In genomic region chr3:103612636-103613355, GRCm38 (mm10) we compare ENCODE assay signal across 18 mouse cellular contexts. TPM values are rescaled to one million over a fixed set of nuclear protein-coding genes. Genes with fewer than 3 reads are reported as not detected.
DNase-seq lines count a peak whose midpoint lies in the region; TF ChIP-seq lines count a peak whose summit lies in the region.
"Had no signal": no experiment of that assay in that cellular context is flagged by ENCODE, and none has a peak within 500 bp of the region (broad histone marks: within the 10 kb centered on the region; RNA-seq: fewer than 3 reads in every experiment).

No protein-coding gene starts in this region.

- H3K4me2 ChIP-seq in CH12.LX (ENCODE audit: insufficient read depth, low read depth, poor library complexity, severe bottlenecking): no peak overlapping the region
- H3K4me2 ChIP-seq: embryonic facial prominence, embryonic 12.5 days had no signal

- H3K79me2 ChIP-seq in CH12.LX (replicated peaks; ENCODE audit: control insufficient read depth, extremely low read depth, insufficient read depth, poor library complexity, severe bottlenecking): no peaks in the 10 kb centered on the region

- dilution Hi-C loops in CH12.LX (cut with MboI; ENCODE audit: extremely low pct_ligation_motif_present, extremely low pct_unique_long_range_greater_than_20kb, low sequenced_read_pairs): no loop called here

- TF ChIP-seq CTCF in CH12.LX (conservative IDR thresholded peaks at IDR 0.05 in 1 of 2, IDR thresholded peaks at IDR 0.05 in 1 of 2; ENCODE audit: low read depth in 2 of 2, low read length in 2 of 2): no peak

- peak; percentile 43 for DNase-seq in gastrocnemius, adult 18-20 months (ENCODE audit: low spot score)
- DNase-seq in gastrocnemius, postnatal 25 days: no peak
- DNase-seq in CH12.LX (ENCODE audit: extremely low read depth): peak; percentile 24
- DNase-seq in layer of hippocampus, adult 18-20 months (ENCODE audit: low spot score in 2 of 2): peak; percentile 70 to 80
- peak; percentile 18 to 80 for DNase-seq in left cerebral cortex, postnatal 25 days (ENCODE audit: low spot score in 2 of 2)
- no peak for DNase-seq in cerebellum, adult 18-20 months
- no peak for DNase-seq in B cell, adult 2 months
- DNase-seq in cerebellum, postnatal 14 days: no peak
- DNase-seq: adrenal gland, postnatal 25 days; cerebellum, adult 11-12 months; lung, adult 18-20 months; retina, postnatal 1 day had no signal

- no peaks in the 10 kb centered on the region for H3K27me3 ChIP-seq in CH12.LX (replicated peaks)
- H3K27me3 ChIP-seq: embryonic facial prominence, embryonic 12.5 days had no signal

- in situ Hi-C loops in CH12.LX (cut with MboI; ENCODE audit: low pct_ligation_motif_present, low pct_unique_long_range_greater_than_20kb, low sequenced_read_pairs): no loop called here

- no peak overlapping the region for H3K9ac ChIP-seq in CH12.LX (ENCODE audit: insufficient read depth, low read depth)
- H3K9ac ChIP-seq: embryonic facial prominence, embryonic 12.5 days had no signal

- peaks cover 0 to 26% of the 10 kb centered on the region in 2 experiments; a peak in 2 of 4 replicates for H3K4me1 ChIP-seq in CH12.LX (ENCODE audit: control insufficient read depth in 1 of 2, insufficient read depth in 2 of 2)
- H3K4me1 ChIP-seq: embryonic facial prominence, embryonic 12.5 days had no signal

- intact Hi-C loops in left cerebral cortex, postnatal 25 days (cut with DNase I): no loop called here

- no peak for TF ChIP-seq POLR2A in CH12.LX (IDR thresholded peaks at IDR 0.05; ENCODE audit: low read depth, low read length)

- H3K36me3 ChIP-seq in CH12.LX (replicated peaks in 1 of 2; ENCODE audit: control insufficient read depth in 1 of 2, insufficient read depth in 1 of 2, low read length in 1 of 2): no peaks in the 10 kb centered on the region
- H3K36me3 ChIP-seq: embryonic facial prominence, embryonic 12.5 days; limb, embryonic 10.5 days had no signal

- TF ChIP-seq RAD21 in CH12.LX (IDR thresholded peaks at IDR 0.05; ENCODE audit: low read depth, low read length): no peak

- no peaks in the 10 kb centered on the region for H3K9me3 ChIP-seq in CH12.LX (replicated peaks; ENCODE audit: low read length)
- H3K9me3 ChIP-seq: embryonic facial prominence, embryonic 12.5 days; limb, embryonic 10.5 days had no signal

- H3K27ac ChIP-seq in CH12.LX (ENCODE audit: insufficient read depth, low read depth): no peak overlapping the region
- H3K27ac ChIP-seq: embryonic facial prominence, embryonic 12.5 days; limb, embryonic 10.5 days had no signal

- H3K4me3 ChIP-seq in CH12.LX (replicated peaks in 1 of 3; ENCODE audit: low read depth in 2 of 3, low read length in 2 of 3, poor library complexity in 1 of 3): no peak overlapping the region
- H3K4me3 ChIP-seq: embryonic facial prominence, embryonic 12.5 days; limb, embryonic 10.5 days had no signal

- no peak for TF ChIP-seq EP300 in CH12.LX (IDR thresholded peaks at IDR 0.05; ENCODE audit: low read length)

TF ChIP-seq in CH12.LX, 34 proteins besides CTCF, POLR2A, EP300 and RAD21:
- TF ChIP-seq KAT2A (IDR thresholded peaks at IDR 0.05; ENCODE audit: insufficient replicate concordance, low read length): no peak
- TF ChIP-seq NELFE (IDR thresholded peaks at IDR 0.05; ENCODE audit: low read depth, low read length): no peak
- TF ChIP-seq BHLHE40 (IDR thresholded peaks at IDR 0.05; ENCODE audit: low read depth, low read length): no peak
- TF ChIP-seq MAFK (IDR thresholded peaks at IDR 0.05; ENCODE audit: insufficient replicate concordance, low read length): no peak
- TF ChIP-seq ZNF384 (IDR thresholded peaks at IDR 0.05; ENCODE audit: low read depth, low read length): no peak
- TF ChIP-seq UBTF (IDR thresholded peaks at IDR 0.05; ENCODE audit: low read depth, low read length): no peak
- no peak for TF ChIP-seq JUN (IDR thresholded peaks at IDR 0.05; ENCODE audit: insufficient read depth, low read depth, low read length)
- no peak for TF ChIP-seq ZMIZ1 (IDR thresholded peaks at IDR 0.05; ENCODE audit: low read depth, low read length)

RNA-seq across cellular contexts. Expression of gene Atg4a-ps, which starts 33.1 kb away (rescaled TPM):
- total RNA-seq in gastrocnemius, adult 18-20 months (2021): 1 to 10 TPM in 1 of 2 experiments, under 1 TPM in 1; 0.26 to 4.5 TPM
- 1 to 10 TPM in 1 of 2 experiments, not detected in 1; 4.3 TPM for total RNA-seq in gastrocnemius, postnatal 25 days (2021)
- 0.46 and 0.64 TPM in 2 replicates for total RNA-seq in CH12.LX (2012; rRNA removed)
- 5.7 and 6.6 TPM in 2 replicates for total RNA-seq in CH12.LX (2014; rRNA removed)
- 2.1 and 4.0 TPM in 2 replicates for polyA plus RNA-seq in CH12.LX (2012; ENCODE audit: insufficient read length, low read depth)
- 1 to 10 TPM in 1 of 2 experiments, under 1 TPM in 1; 0.18 to 1.2 TPM for total RNA-seq in layer of hippocampus, adult 18-20 months (2021)
- 1 to 10 TPM in 1 of 2 experiments, not detected in 1; 1.0 TPM for total RNA-seq in left cerebral cortex, postnatal 25 days (2021)
- polyA plus RNA-seq: limb, embryonic 10.5 days; testis, adult 2 months had no signal

RNA-seq across cellular contexts. Expression of gene Syt6, which starts 37.8 kb away (rescaled TPM):
- not detected for total RNA-seq in gastrocnemius, adult 18-20 months (2021)
- total RNA-seq in gastrocnemius, postnatal 25 days (2021): not detected
- total RNA-seq in CH12.LX (2012; rRNA removed): 0.08 TPM in 1 of 2 replicates, not detected in the other
- total RNA-seq in CH12.LX (2014; rRNA removed): not detected in 2 replicates
- not detected in 2 replicates for polyA plus RNA-seq in CH12.LX (2012; ENCODE audit: insufficient read length, low read depth)
- 1 to 10 TPM; 6.4 to 8.5 TPM for total RNA-seq in layer of hippocampus, adult 18-20 months (2021)
- total RNA-seq in left cerebral cortex, postnatal 25 days (2021): 10 to 100 TPM; 10.4 to 22.6 TPM
- total RNA-seq: adrenal gland, postnatal 25 days; heart, postnatal 14 days; megakaryocyte, adult 5-6 weeks had no signal
- polyA plus RNA-seq: C2C12 had no signal

Comparison
In these comparisons a context has a peak if more than half of its experiments do, and no peak if none do; other contexts are left out.
1. DNase-seq: peak in gastrocnemius, adult 18-20 months (single experiment), CH12.LX (single experiment), layer of hippocampus, adult 18-20 months (2 of 2) and left cerebral cortex, postnatal 25 days (2 of 2); none in gastrocnemius, postnatal 25 days (single experiment), cerebellum, adult 18-20 months (0 of 2), B cell, adult 2 months (0 of 2) and cerebellum, postnatal 14 days (0 of 2).
2. RNA of gene Syt6, which starts 37.8 kb away (total RNA-seq): 10.4 to 22.6 TPM in left cerebral cortex, postnatal 25 days and 6.4 to 8.5 TPM in layer of hippocampus, adult 18-20 months; not detected in gastrocnemius, postnatal 25 days, not detected in gastrocnemius, adult 18-20 months and 0.08 TPM in CH12.LX; every median in the first group is over 4 times any median in the second.